Mouse (Mus musculus): ENCODE measurements around the gene Plekhh2.

The Plekhh2 gene

DNA sequence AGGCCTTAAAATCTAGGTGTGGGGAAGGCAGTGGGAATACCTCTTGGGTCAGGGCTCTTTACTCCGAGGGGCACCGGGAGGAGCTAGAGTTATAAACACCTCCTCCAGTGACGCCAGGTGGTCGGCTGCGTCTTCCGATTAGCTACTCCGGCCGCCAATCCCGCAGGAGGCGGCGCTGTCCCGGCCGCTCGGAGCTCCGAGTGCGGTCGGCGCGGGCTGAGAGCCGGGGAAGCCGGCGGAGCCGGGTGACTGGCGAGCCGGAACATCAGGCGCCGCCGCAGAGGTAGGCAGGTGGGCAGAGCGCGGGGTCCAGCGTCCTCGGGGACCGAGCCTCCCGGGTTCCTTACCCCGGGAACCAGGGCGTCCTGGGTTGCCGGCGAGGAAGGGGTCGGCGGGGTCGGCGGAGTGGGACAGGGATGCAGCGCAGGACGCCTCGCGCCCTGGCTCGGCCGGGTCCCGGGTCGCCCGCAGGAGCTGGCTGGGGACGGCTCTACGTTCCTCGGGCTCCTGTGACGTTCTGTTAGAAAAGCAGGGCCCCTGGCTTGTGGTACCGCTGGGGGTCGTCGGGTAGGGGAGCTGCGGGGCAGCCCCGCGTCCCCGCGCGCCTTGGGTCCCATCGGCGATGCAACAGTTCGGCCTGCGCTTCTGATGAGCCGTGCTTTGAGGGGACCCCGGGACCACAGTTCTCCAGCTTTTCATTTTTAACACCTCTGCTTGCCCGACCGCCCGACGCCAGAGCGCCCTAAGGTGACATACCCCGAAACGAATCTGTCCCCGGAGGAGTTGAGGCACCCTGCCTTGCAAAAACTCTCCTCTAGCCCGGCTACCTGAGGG lies at the start of gene Plekhh2:
TSS of gene Plekhh2 (plus strand) at position 214 of the 834 bp plus-strand sequence.
- peak; percentile 29 for DNase-seq (ENCODE audit: low read depth, low spot score)

GRCm38 (mm10) chr17:84465753-84466608 lies 45.7 kb upstream of the Plekhh2 start, which contains the start of gene Thada:
Gene Thada, minus strand, starts transcription at chr17:84466205.
- DNase-seq (ENCODE audit: low read depth, low spot score) = peak; percentile 98

DNA sequence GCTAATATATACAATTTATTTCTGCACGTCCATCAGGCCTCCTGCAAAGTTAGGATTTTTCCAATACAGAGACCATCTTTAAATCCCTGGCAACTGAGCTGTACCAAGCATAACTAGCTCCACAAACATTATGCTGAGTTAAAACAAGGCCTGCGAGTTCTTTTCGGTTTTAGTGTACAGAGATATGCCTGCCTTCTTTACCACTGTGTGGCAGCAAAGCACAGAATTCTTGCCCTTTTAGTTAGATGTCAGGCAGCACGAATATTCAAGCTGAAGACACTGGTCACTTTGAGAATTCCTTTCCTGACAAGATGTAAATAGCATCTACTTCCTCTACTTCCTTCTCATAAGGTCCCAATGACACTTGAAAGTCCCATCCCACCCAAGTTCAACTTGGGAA lies 37.4 kb upstream of the Plekhh2 start:
- DNase-seq (ENCODE audit: low read depth, low spot score) = no peak

DNA sequence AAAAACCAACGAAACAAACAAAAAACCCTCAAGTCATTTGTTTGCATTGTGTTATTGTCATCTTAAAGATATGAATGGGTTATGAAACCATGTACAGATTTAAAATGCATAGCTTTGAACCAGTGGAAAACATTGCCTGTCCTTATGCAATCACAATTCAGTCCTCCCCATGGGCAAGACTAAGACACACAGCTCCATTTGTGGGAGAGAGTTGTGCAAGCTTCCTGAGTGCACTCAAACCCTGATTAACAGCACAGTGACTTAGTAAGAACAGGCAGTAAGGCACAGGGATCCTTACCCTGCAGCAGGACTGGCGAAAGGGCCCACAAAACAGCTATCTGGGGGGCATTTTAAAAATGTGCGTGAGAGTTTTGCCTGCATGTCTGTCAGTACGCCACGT lies 34.5 kb upstream of the Plekhh2 start:
- no peak for DNase-seq (ENCODE audit: low read depth, low spot score)

GRCm38 (mm10) chr17:84478276-84478675 lies 33.4 kb upstream of the Plekhh2 start:
- no peak for DNase-seq (ENCODE audit: low read depth, low spot score)

DNA sequence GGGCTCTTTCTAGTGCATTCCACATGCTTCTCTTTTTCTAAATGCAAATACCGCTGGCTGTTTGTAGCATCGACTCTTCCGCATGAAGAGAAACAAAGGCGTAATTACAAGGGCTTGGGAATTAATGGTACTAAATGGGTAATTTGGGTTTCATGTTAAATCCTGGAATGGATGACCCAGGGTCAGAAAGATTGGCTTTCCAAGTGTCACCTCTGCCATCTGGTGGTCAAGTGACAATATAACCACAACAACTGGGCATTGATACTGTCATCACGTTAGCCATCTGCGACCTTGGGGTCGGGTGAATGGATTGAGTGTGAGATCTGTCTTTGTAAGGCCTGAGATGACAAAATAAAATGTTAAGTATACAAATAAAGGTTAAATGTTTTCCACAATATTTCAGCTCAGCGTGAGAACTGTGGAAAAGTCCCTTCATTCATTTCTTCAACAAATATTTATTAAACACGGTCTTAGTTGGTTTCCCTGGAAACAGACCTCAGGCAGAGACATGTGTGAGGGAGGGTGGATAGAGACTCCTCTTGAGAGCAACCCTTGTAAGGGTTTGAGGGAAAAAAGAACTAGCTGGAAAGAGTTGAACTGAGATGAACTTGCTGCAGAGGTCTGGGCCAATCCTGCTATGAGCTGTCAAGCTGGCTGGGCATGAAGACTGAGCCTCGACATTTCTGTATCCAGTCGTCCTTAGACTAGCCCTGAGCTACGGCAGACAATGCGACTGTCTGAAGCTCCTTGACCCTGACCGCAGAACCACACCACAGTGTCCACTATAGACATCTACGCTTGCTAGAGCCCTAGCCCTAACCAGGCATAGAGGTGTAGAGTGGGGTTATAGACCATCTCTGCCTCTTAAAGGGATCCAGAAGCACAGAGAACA lies 31.0 kb upstream of the Plekhh2 start:
- DNase-seq (ENCODE audit: low read depth, low spot score) = peak; percentile 30

DNA sequence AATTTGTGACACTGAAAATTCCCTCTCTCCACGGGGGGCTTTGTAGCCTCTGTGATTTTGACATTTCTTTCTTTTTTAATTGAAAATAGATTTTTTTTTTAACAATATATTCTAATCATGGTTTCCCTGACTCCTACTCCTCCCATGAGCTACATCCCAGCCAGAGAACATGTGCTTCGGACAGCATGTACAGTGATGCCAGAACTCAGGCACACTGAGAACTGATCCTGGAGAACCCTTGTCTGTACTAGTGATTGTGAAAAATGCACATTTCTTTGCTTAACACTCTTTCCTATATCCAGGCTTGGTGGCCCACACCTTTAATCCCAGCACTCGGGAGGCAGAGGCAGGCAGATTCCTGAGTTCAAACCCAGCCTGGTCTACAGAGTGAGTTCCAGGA lies 28.9 kb upstream of the Plekhh2 start:
- no peak for DNase-seq (ENCODE audit: low read depth, low spot score)

DNA sequence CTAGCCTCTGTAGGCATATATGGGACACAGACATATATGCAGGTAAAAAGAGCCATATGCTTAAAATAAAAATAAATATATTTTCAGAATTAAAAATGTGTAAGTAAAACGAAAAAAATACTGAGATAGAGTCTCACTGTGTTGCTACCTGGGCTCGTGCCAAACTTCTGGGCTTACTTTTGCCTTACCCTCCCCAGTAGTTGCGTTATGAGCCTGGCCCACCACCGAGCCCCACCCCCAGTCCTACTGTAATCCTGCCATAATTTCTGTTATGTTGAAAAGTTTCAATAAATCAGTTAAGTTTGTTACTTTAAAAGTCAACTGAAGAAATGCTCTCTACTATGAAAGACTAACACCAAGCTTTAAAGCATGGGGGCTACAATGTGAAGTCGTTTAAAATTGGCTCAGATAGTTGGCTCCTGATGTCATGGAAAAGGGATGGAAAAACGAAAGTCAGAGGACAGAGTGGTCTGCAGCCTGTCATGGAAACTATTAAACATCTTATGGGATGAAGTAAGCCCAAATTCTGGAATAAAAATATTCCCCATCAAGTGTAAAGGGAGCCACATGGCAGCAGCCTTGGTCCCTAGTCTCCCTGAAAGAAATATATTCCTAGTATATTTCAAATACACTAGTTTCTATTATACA lies 27.9 kb upstream of the Plekhh2 start:
- DNase-seq (ENCODE audit: low read depth, low spot score) = no peak

DNA sequence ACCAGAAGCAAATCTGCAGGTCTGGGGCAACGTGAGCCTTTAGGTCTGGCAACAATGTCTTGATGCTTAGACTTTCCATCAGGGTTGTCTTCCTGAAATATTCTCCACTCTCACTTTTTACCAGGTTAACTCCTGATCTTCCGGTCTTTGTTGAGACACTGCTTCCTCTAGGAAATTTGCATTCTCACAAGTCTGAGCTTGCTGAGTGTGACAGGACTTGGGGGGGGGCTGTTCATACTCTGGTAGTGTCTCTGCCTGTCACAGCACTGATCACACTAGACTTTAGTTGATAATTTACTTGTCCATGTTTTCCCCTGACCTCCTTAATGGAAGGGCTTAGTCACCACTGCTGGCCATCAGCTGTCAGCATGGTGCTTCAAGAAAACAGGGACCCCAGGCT lies 24.3 kb upstream of the Plekhh2 start:
- no peak for DNase-seq (ENCODE audit: low read depth, low spot score)

DNA sequence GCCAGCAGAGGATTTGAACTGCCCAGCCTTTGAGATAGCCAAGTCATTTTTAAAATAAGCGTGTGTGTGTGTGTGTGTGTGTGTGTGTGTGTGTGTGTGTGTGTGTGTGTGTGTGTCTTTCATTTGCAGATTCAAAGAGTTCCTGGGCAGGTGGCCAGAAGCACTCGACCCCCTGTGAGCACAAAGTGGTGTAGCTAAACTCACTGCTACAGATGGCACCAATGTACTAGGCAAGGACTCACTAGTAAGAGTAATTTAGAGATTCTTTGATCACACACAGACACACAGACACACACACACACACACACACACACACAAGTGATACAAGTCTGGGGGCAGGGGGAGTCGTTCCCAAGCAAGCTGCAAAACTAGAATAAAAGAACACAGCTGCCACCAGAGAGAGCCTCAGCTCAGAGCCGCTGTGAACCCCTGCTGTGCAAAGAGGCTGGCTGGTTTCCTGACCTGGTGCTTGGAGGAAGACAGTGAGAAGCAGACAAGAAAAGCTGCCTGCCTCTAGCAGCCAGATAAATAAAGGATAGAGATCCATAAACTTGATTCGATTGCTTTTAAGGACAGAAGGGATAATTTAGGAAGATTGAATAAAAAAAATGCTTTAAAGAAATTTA lies 19.3 kb upstream of the Plekhh2 start:
- no peak for DNase-seq (ENCODE audit: low read depth, low spot score)

- DNase-seq (ENCODE audit: low read depth, low spot score) = no peak
Measured at GRCm38 (mm10) chr17:84497026-84497425, 14.7 kb upstream of the Plekhh2 start.

DNA sequence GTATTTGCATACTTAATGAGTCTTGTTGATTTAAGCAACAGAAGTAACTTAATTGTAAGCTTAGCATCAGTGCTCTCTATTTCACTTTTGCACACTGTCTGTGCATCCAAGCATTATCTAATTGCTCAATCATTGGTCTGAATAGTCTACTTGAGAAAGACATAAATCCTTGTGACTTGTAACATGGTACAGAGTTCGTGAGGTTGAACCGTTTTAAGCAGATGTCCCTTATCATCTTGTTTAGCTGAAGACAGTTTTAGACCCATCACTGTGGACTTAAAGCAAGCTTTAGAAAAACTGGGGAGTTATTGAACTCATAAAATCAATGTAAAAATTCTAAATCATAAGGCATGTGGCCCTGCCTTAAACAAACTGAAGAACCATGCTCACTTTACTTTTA lies 14.1 kb upstream of the Plekhh2 start:
- DNase-seq (ENCODE audit: low read depth, low spot score) = no peak

- no peak for DNase-seq (ENCODE audit: low read depth, low spot score)
Measured at GRCm38 (mm10) chr17:84497972-84498604, 13.6 kb upstream of the Plekhh2 start.

GRCm38 (mm10) chr17:84498639-84499038 lies 13.1 kb upstream of the Plekhh2 start:
- DNase-seq (ENCODE audit: low read depth, low spot score) = no peak

- DNase-seq (ENCODE audit: low read depth, low spot score) = no peak
Measured at GRCm38 (mm10) chr17:84502341-84502740, 9.4 kb upstream of the Plekhh2 start.

GRCm38 (mm10) chr17:84505922-84506321 lies 5.8 kb upstream of the Plekhh2 start:
- DNase-seq (ENCODE audit: low read depth, low spot score) = no peak

DNA sequence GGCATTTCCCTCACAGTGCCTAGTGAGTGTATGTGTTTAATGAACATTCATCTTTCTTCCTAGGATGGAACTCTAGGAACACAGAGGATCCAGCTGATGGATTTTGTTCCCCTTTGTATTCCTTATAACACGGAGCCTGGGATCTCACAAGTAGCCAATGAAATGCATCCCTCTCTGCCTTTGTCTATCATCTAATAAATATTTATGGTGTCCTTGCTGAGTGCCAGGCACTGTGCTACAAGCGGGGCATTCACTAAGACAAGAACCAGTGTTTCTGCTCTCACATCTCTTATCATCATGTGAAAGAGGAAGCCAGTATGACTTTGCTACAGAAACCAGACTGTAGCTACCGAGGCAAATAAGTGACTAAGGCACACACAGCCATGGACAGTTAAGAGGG lies 3.0 kb upstream of the Plekhh2 start:
- DNase-seq (ENCODE audit: low read depth, low spot score) = no peak

- no peak for DNase-seq (ENCODE audit: low read depth, low spot score)
Measured at GRCm38 (mm10) chr17:84509176-84509575, 2.5 kb upstream of the Plekhh2 start.

DNA sequence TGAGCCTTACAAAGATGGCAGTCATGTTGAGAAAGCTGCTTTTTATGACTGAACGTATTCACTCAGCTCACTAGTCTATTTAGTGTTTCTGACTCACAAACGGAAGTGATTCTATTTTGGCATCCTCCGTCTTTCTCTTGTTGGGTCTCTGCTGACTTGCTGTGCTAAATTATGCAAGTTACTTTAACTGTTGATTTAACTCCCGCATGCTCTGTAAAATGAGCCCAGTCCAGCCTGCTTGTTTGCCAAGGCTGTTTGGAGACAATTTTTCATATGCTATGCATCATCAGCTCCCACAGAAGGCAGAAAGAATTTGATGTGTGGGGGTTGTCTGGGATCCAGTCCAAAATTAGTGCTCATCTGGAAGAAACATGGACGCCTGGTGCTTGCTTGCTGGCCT lies 1.3 kb upstream of the Plekhh2 start:
- DNase-seq (ENCODE audit: low read depth, low spot score) = no peak

DNA sequence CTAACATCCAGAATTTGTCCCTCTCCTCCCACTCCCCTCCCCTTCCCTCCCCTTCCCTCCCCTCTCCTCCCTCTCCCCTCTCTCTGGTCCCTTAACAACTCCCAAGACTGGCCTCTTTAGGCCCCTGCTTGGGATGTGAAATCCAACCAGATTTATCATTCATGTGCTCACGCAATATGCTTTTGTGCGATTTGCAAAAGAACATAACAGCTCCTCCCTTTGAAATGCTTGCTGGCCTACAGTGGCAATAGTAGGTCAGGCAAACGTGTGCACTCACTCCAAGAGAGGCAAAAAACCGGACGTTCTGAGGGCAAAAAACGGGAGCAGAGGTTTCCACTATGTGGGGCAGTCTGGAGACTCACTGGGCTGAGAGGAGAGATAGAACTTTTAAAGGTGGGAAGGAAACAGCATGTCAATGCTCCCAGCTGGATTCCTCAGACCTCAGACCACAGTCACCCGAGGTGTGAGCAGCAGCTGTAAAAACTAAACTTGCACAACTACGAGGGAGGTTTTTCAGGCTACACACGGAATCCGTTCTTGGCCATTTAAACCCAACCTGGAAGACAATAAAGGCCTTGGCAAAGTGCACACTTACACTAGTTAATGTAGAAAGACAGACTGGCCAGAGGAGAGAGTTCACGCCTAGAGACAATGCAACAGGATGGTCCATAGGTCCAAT lies 595 bp upstream of the Plekhh2 start:
- no peak for DNase-seq (ENCODE audit: low read depth, low spot score)
